In genomic region chr8:57344956-57345870, GRCm38 (mm10) we compare ENCODE assay signal across 17 mouse cellular contexts. TPM values are rescaled to one million over a fixed set of nuclear protein-coding genes. Genes with fewer than 3 reads are reported as not detected.
DNase-seq lines count a peak whose midpoint lies in the region; ATAC-seq lines count a peak whose summit lies in the region.
"Had no signal": no experiment of that assay in that cellular context is flagged by ENCODE, and none has a peak within 500 bp of the region (broad histone marks: within the 10 kb centered on the region; RNA-seq: fewer than 3 reads in every experiment).

No protein-coding gene starts in this region.

- no peak overlapping the region for H3K4me2 ChIP-seq in neural tube, embryonic 15.5 days
- 0 out of 2 replicates have a peak overlapping the region, but pooled peaks have one; percentile 4 for H3K4me2 ChIP-seq in embryonic facial prominence, embryonic 14.5 days (ENCODE audit: low read depth, low read length)
- H3K4me2 ChIP-seq: liver, embryonic 12.5 days; neural tube, embryonic 13.5 days had no signal

- peaks cover 71% of the 10 kb centered on the region for H3K4me1 ChIP-seq in heart, embryonic 10.5 days
- H3K4me1 ChIP-seq in neural tube, embryonic 15.5 days, result peaks cover 9% of the 10 kb centered on the region
- H3K4me1 ChIP-seq in embryonic facial prominence, embryonic 14.5 days (ENCODE audit: control insufficient read depth, insufficient read depth, low read length), result peaks cover 12% of the 10 kb centered on the region
- H3K4me1 ChIP-seq: liver, embryonic 12.5 days had no signal

- WGBS in heart, embryonic 10.5 days, result 20% methylated on average over 23 of the region's 23 CpGs
- WGBS in neural tube, embryonic 15.5 days, result 4% methylated on average over 23 of the region's 23 CpGs
- WGBS in embryonic facial prominence, embryonic 14.5 days, result 9% methylated on average over 23 of the region's 23 CpGs

- no peak for ATAC-seq in neural tube, embryonic 15.5 days (ENCODE audit: low FRiP score)
- ATAC-seq in embryonic facial prominence, embryonic 14.5 days (ENCODE audit: low read depth), result no peak
- no peak for ATAC-seq in megakaryocyte-erythroid progenitor cell, adult 5-6 weeks (replicated peaks; ENCODE audit: low FRiP score, low TSS enrichment, poor library complexity, severe bottlenecking)
- ATAC-seq: liver, embryonic 12.5 days; lung, postnatal 0 days; midbrain, embryonic 16.5 days had no signal

- no peak overlapping the region for H3K9ac ChIP-seq in neural tube, embryonic 15.5 days (replicated peaks)
- peak overlapping the region; percentile 30; the same call in 1 of the 2 replicates for H3K9ac ChIP-seq in embryonic facial prominence, embryonic 14.5 days (ENCODE audit: low read depth, low read length)
- H3K9ac ChIP-seq: liver, embryonic 12.5 days; neural tube, embryonic 13.5 days had no signal

- peak overlapping the region; percentile 44; the same call in 1 of the 2 replicates for H3K27ac ChIP-seq in heart, embryonic 10.5 days
- no peak overlapping the region for H3K27ac ChIP-seq in neural tube, embryonic 15.5 days (replicated peaks)
- no peak overlapping the region for H3K27ac ChIP-seq in embryonic facial prominence, embryonic 14.5 days (replicated peaks; ENCODE audit: low read depth, low read length)
- H3K27ac ChIP-seq: gastrocnemius, adult 2 months; left cerebral cortex, adult 2 months; liver, embryonic 12.5 days; neural tube, embryonic 13.5 days had no signal

- no peaks in the 10 kb centered on the region for H3K9me3 ChIP-seq in heart, embryonic 10.5 days
- H3K9me3 ChIP-seq in neural tube, embryonic 15.5 days (replicated peaks), result no peaks in the 10 kb centered on the region
- H3K9me3 ChIP-seq in embryonic facial prominence, embryonic 14.5 days (ENCODE audit: control insufficient read depth, low read length), result no peaks in the 10 kb centered on the region
- H3K9me3 ChIP-seq: liver, embryonic 12.5 days; neural tube, embryonic 13.5 days had no signal

- H3K36me3 ChIP-seq in heart, embryonic 10.5 days, result peaks cover 6% of the 10 kb centered on the region; the same call in 1 of the 2 replicates
- H3K36me3 ChIP-seq in neural tube, embryonic 15.5 days, result no peaks in the 10 kb centered on the region
- H3K36me3 ChIP-seq in embryonic facial prominence, embryonic 14.5 days (ENCODE audit: control insufficient read depth, insufficient read depth, low read length), result no peaks in the 10 kb centered on the region
- H3K36me3 ChIP-seq: liver, embryonic 12.5 days; neural tube, embryonic 13.5 days had no signal

- no peak overlapping the region for H3K4me3 ChIP-seq in heart, embryonic 10.5 days
- no peak overlapping the region for H3K4me3 ChIP-seq in neural tube, embryonic 15.5 days (replicated peaks)
- 0 out of 2 replicates have a peak overlapping the region, but pooled peaks have one; percentile 2 for H3K4me3 ChIP-seq in embryonic facial prominence, embryonic 14.5 days (ENCODE audit: low read depth, low read length)
- H3K4me3 ChIP-seq: gastrocnemius, adult 2 months; left cerebral cortex, adult 2 months; liver, embryonic 12.5 days; neural tube, embryonic 13.5 days had no signal

- peaks cover 65% of the 10 kb centered on the region for H3K27me3 ChIP-seq in heart, embryonic 10.5 days (ENCODE audit: insufficient read depth, poor library complexity, severe bottlenecking)
- peaks cover 98% of the 10 kb centered on the region for H3K27me3 ChIP-seq in neural tube, embryonic 15.5 days (replicated peaks)
- peaks cover 100% of the 10 kb centered on the region for H3K27me3 ChIP-seq in embryonic facial prominence, embryonic 14.5 days (replicated peaks; ENCODE audit: control insufficient read depth, insufficient read depth, low read length)

- intact Hi-C loops in left cerebral cortex, postnatal 14 days (cut with DNase I), result loop anchor here (5.0 kb wide), 1 partner anchor 33 kb away; no protein-coding TSS in a partner anchor

- DNase-seq in heart, embryonic 10.5 days (ENCODE audit: low spot score), result peak; percentile 68
- DNase-seq in heart, adult 9 months (ENCODE audit: low spot score in 2 of 2), result no peak
- DNase-seq in neural tube, embryonic 10.5 days (ENCODE audit: extremely low spot score, low spot score), result peak; percentile 52
- DNase-seq in embryonic facial prominence, embryonic 14.5 days (ENCODE audit: low spot score), result no peak
- no peak for DNase-seq in left cerebral cortex, postnatal 14 days (ENCODE audit: low spot score in 2 of 2)
- no peak for DNase-seq in frontal cortex, adult 2 months (ENCODE audit: extremely low spot score in 1 of 2, low spot score in 1 of 2)
- DNase-seq: cerebellum, adult 2 months; gastrocnemius, adult 2 months; kidney, adult 8-10 months had no signal

RNA-seq across cellular contexts. Expression of gene Hand2, which starts 24.4 kb away (rescaled TPM):
- polyA plus RNA-seq in heart, embryonic 10.5 days (2016; fragmentation: Nextera tagmentation; extraction: Ambion mirVana), result 10.3 and 16.7 TPM in 2 replicates
- 1.0 TPM in 1 of 2 replicates, not detected in the other for polyA plus RNA-seq in neural tube, embryonic 15.5 days (2015; fragmentation: Nextera tagmentation; extraction: Ambion mirVana)
- 2.9 and 3.6 TPM in 2 replicates for polyA plus RNA-seq in embryonic facial prominence, embryonic 14.5 days (2014; fragmentation: Nextera tagmentation; extraction: Ambion mirVana)
- not detected in 2 replicates for total RNA-seq in megakaryocyte-erythroid progenitor cell, adult 5-6 weeks (2014; fragmentation: Nextera tagmentation)
- total RNA-seq in megakaryocyte-erythroid progenitor cell, adult 5-6 weeks (2017), result not detected in 2 replicates
- not detected for total RNA-seq in left cerebral cortex, postnatal 14 days (2021)
- polyA plus RNA-seq in frontal cortex, adult 2 months (2012; rRNA removed), result 0.04 and 0.38 TPM in 2 replicates
- total RNA-seq: left cerebral cortex, adult 2 months had no signal
- polyA plus RNA-seq: cerebellum, adult 2 months; cortical plate, adult 2 months; midbrain, embryonic 16.5 days had no signal

Comparison
In these comparisons a context has a peak if more than half of its experiments do, and no peak if none do; other contexts are left out.
1. DNase-seq: peak in heart, embryonic 10.5 days (single experiment) and neural tube, embryonic 10.5 days (single experiment); none in heart, adult 9 months (0 of 2), embryonic facial prominence, embryonic 14.5 days (single experiment), left cerebral cortex, postnatal 14 days (0 of 2) and frontal cortex, adult 2 months (0 of 2).